Mouse (Mus musculus): ENCODE measurements around the gene Mlana. TPM values are rescaled to one million over a fixed set of nuclear protein-coding genes. Genes with fewer than 3 reads are reported as not detected.
A peak's percentile ranks its signal among the peaks of the same experiment; 100 is the strongest.

Mlana gene
- polyA plus RNA-seq, 1 experiment from 2014 or later: 1.1 TPM

DNA sequence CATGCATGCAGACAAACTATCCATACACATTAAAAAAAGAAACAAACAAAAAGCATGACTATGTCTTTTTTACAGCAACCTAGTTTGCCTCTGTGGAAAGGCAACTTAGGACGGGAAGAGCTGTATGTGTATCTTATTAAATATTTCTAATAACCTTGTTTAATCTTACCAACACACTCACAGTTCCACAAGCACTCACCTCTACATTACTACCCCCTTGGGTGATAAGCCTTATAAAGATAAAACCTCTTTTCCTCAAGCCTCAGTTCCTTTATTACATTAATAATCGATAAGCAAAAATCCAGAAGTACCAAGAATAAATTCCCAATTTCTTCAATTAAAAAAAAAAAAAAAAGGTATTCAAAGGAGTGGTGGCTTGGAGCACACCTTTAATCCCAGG, 40.1 kb upstream of the Mlana start:
- no peak overlapping the region for H3K4me3 ChIP-seq (ENCODE audit: low read depth, low read length)
- H3K4me2 ChIP-seq (ENCODE audit: low read depth, low read length): no peak overlapping the region
- 85% methylated on average over 2 of the region's 2 CpGs for WGBS
- no peak for ATAC-seq (replicated peaks; ENCODE audit: insufficient number of reproducible peaks, low FRiP score, low TSS enrichment, low read depth)
- H3K27me3 ChIP-seq (ENCODE audit: control insufficient read depth, insufficient read depth, low read length): no peaks in the 10 kb centered on the region
- H3K27ac ChIP-seq (replicated peaks; ENCODE audit: low read depth, low read length): no peak overlapping the region
- H3K9ac ChIP-seq (replicated peaks; ENCODE audit: low read length): no peak overlapping the region
- no peaks in the 10 kb centered on the region for H3K36me3 ChIP-seq (replicated peaks; ENCODE audit: control insufficient read depth, insufficient read depth, low read depth, low read length)
- H3K4me1 ChIP-seq (ENCODE audit: control insufficient read depth, insufficient read depth, low read length): no peaks in the 10 kb centered on the region
- DNase-seq (ENCODE audit: low spot score): no peak
- H3K9me3 ChIP-seq (replicated peaks; ENCODE audit: control insufficient read depth, low read length): no peaks in the 10 kb centered on the region

DNA sequence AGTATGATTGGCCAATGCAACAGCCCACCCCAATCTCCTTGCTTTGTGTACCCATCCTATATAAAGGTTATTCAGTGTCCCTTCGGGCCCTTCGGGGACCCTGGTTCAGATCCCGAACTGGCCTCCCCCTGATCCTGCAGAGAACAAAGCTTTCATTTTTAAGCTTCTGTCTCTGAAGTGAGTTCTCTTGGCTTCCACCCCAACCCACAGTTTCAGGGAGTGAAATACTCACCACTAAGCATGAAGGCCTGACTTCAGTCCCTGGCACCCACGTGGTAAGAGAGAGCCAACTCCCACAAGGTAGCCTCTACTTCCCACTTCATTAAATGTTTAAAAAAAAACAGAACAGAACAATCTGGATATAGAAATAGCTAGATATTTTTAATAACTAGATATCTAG, 38.8 kb upstream of the Mlana start:
- no peak overlapping the region for H3K9ac ChIP-seq (replicated peaks; ENCODE audit: low read length)
- H3K27me3 ChIP-seq (ENCODE audit: control insufficient read depth, insufficient read depth, low read length): no peaks in the 10 kb centered on the region
- no peak overlapping the region for H3K27ac ChIP-seq (replicated peaks; ENCODE audit: low read depth, low read length)
- ATAC-seq (replicated peaks; ENCODE audit: insufficient number of reproducible peaks, low FRiP score, low TSS enrichment, low read depth): no peak
- H3K4me2 ChIP-seq (ENCODE audit: low read depth, low read length): no peak overlapping the region
- H3K36me3 ChIP-seq (replicated peaks; ENCODE audit: control insufficient read depth, insufficient read depth, low read depth, low read length): no peaks in the 10 kb centered on the region
- H3K4me1 ChIP-seq (ENCODE audit: control insufficient read depth, insufficient read depth, low read length): no peaks in the 10 kb centered on the region
- H3K4me3 ChIP-seq (ENCODE audit: low read depth, low read length): no peak overlapping the region
- 89% methylated on average over 4 of the region's 4 CpGs for WGBS
- no peaks in the 10 kb centered on the region for H3K9me3 ChIP-seq (replicated peaks; ENCODE audit: control insufficient read depth, low read length)
- DNase-seq (ENCODE audit: low spot score): no peak

DNA sequence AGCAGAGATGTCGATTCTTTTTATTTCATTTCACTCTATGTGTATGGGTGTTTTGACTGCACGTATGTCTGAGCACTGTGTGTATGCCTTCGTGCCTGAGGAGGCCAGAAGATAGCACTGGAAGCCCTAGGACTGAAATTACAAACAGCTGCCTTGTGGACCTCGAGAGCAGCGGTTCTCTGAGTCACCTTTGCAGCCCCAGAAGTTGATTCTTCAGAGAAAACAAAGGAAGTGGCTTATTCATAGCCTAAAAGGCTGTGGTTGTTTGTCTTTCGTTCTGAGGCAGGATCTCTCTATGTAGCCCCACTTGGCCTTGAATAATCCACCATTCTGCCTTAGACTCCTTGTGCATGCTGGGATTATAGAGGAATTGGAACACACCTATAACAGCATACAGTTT, 37.9 kb upstream of the Mlana start:
- H3K27me3 ChIP-seq (ENCODE audit: control insufficient read depth, insufficient read depth, low read length): no peaks in the 10 kb centered on the region
- 39% methylated on average over 6 of the region's 6 CpGs for WGBS
- H3K27ac ChIP-seq (replicated peaks; ENCODE audit: low read depth, low read length): no peak overlapping the region
- no peaks in the 10 kb centered on the region for H3K36me3 ChIP-seq (replicated peaks; ENCODE audit: control insufficient read depth, insufficient read depth, low read depth, low read length)
- no peaks in the 10 kb centered on the region for H3K4me1 ChIP-seq (ENCODE audit: control insufficient read depth, insufficient read depth, low read length)
- no peaks in the 10 kb centered on the region for H3K9me3 ChIP-seq (replicated peaks; ENCODE audit: control insufficient read depth, low read length)
- no peak overlapping the region for H3K4me2 ChIP-seq (ENCODE audit: low read depth, low read length)
- ATAC-seq (replicated peaks; ENCODE audit: insufficient number of reproducible peaks, low FRiP score, low TSS enrichment, low read depth) (no peak), DNase-seq (ENCODE audit: low spot score) (no peak)
- no peak overlapping the region for H3K9ac ChIP-seq (replicated peaks; ENCODE audit: low read length)
- H3K4me3 ChIP-seq (ENCODE audit: low read depth, low read length): no peak overlapping the region

DNA sequence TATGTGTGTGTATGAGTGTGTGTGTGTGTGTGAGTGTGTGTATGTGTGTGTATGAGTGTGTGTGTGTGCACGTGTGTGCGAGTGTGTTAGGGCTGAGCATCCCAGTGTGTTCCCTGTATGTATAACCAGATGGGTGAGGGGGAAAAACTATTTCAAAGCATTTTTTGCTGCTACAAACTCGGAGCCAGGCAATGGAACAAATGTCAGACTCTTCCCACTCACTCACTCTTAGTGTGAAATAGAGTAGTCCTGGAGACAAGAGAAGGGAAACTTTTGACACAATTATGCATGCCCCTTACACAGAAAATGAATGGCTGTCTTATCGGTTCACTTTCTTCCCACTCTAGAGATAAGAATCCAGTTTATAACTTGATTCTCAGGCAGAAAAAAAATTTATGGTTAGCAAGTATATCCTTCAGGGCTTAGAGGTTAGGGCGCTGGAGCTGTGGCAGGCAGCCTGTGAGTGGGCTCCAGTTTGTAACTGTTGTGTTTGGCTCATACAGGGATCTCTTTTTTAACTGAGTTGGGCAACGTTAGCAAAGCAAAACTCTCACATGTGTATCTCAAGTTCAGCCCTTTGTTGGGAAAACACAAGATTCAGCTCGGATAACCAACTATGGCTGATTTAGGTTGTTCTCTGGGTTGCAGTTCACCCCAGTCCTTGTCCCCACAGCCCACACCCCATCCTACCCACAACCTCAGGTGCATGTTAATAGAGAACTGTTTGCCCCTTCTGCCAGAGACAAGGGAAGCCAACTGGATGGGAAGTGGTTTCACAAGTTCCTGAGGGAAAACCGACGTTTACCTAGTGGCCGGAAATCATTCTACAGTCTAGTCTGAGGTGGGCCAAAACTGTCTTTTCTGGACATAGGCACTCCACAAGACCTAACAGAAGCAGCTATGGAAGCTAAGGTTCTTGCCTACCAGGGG, 36.5 kb upstream of the Mlana start:
- H3K4me1 ChIP-seq (ENCODE audit: control insufficient read depth, insufficient read depth, low read length): no peaks in the 10 kb centered on the region
- H3K27ac ChIP-seq (replicated peaks; ENCODE audit: low read depth, low read length): no peak overlapping the region
- no peak overlapping the region for H3K4me3 ChIP-seq (ENCODE audit: low read depth, low read length)
- ATAC-seq (replicated peaks; ENCODE audit: insufficient number of reproducible peaks, low FRiP score, low TSS enrichment, low read depth): no peak
- H3K9ac ChIP-seq (replicated peaks; ENCODE audit: low read length): no peak overlapping the region
- WGBS: 85% methylated on average over 10 of the region's 10 CpGs
- no peaks in the 10 kb centered on the region for H3K36me3 ChIP-seq (replicated peaks; ENCODE audit: control insufficient read depth, insufficient read depth, low read depth, low read length)
- no peak for DNase-seq (ENCODE audit: low spot score)
- H3K4me2 ChIP-seq (ENCODE audit: low read depth, low read length): no peak overlapping the region
- H3K27me3 ChIP-seq (ENCODE audit: control insufficient read depth, insufficient read depth, low read length): no peaks in the 10 kb centered on the region
- H3K9me3 ChIP-seq (replicated peaks; ENCODE audit: control insufficient read depth, low read length): no peaks in the 10 kb centered on the region

DNA sequence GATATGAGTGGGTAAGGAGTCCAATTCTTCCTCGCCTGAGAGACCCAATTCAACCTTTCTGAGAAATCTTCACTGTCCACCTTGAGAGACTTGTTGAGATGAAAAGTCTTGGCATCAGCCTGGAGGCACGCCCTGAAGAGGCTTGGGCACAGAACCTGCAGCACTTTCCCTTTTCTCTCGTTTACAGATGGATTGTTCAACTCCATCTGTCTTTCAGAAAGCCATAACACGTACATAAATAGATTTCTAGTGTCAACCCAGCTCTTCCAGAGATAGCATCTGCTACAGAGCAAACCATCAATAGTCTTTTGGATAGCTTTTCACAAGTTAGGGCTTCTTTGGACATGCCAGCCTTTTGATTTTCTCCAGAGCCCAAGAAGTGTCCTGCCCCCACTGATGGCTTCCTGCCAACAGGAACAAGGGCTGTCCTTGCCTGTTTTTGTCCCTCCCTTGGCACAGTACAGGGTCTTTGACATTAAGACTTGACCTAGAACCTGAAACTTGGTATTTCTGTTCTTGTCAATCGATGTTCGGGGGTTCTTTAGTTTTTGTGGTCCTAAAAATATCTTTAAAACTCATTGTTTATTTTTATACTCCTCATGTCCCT, 35.5 kb upstream of the Mlana start:
- Histone ChIP-seq H3K4me1 (ENCODE audit: control insufficient read depth, insufficient read depth, low read length) (no peaks in the 10 kb centered on the region), H3K27me3 (ENCODE audit: control insufficient read depth, insufficient read depth, low read length) (no peaks in the 10 kb centered on the region), H3K4me2 (ENCODE audit: low read depth, low read length) (no peak overlapping the region), H3K36me3 (replicated peaks; ENCODE audit: control insufficient read depth, insufficient read depth, low read depth, low read length) (no peaks in the 10 kb centered on the region), H3K4me3 (ENCODE audit: low read depth, low read length) (no peak overlapping the region), H3K9ac (replicated peaks; ENCODE audit: low read length) (no peak overlapping the region), H3K27ac (replicated peaks; ENCODE audit: low read depth, low read length) (no peak overlapping the region), H3K9me3 (replicated peaks; ENCODE audit: control insufficient read depth, low read length) (no peaks in the 10 kb centered on the region)
- ATAC-seq (replicated peaks; ENCODE audit: insufficient number of reproducible peaks, low FRiP score, low TSS enrichment, low read depth): no peak
- no peak for DNase-seq (ENCODE audit: low spot score)
- 78% methylated on average over 6 of the region's 6 CpGs for WGBS

DNA sequence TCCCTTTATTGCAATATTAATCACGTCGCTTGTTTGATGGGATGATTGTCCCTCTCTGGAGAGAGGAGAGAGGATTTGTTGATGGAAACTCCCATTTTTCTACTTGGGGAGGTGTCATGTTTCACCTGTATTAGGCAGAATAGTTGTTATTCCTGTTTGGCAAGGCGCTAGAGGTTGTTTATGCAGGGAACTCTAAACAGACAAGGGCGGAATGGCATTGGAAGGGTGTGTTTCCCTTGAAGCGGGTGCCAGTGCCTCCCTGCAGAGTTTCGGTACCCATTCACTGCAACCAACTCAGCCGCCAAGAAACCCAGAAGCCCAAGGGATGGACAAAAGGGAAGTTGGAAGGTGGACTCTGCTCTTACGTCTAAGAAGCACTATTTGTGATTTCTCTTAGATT, 33.8 kb upstream of the Mlana start:
- ATAC-seq (replicated peaks; ENCODE audit: insufficient number of reproducible peaks, low FRiP score, low TSS enrichment, low read depth) (no peak), DNase-seq (ENCODE audit: low spot score) (peak; percentile 25)
- no peak overlapping the region for H3K9ac ChIP-seq (replicated peaks; ENCODE audit: low read length)
- H3K4me2 ChIP-seq (ENCODE audit: low read depth, low read length): no peak overlapping the region
- 61% methylated on average over 8 of the region's 8 CpGs for WGBS
- no peak overlapping the region for H3K27ac ChIP-seq (replicated peaks; ENCODE audit: low read depth, low read length)
- H3K9me3 ChIP-seq (replicated peaks; ENCODE audit: control insufficient read depth, low read length): no peaks in the 10 kb centered on the region
- H3K4me1 ChIP-seq (ENCODE audit: control insufficient read depth, insufficient read depth, low read length): no peaks in the 10 kb centered on the region
- no peak overlapping the region for H3K4me3 ChIP-seq (ENCODE audit: low read depth, low read length)
- no peaks in the 10 kb centered on the region for H3K36me3 ChIP-seq (replicated peaks; ENCODE audit: control insufficient read depth, insufficient read depth, low read depth, low read length)
- no peaks in the 10 kb centered on the region for H3K27me3 ChIP-seq (ENCODE audit: control insufficient read depth, insufficient read depth, low read length)

DNA sequence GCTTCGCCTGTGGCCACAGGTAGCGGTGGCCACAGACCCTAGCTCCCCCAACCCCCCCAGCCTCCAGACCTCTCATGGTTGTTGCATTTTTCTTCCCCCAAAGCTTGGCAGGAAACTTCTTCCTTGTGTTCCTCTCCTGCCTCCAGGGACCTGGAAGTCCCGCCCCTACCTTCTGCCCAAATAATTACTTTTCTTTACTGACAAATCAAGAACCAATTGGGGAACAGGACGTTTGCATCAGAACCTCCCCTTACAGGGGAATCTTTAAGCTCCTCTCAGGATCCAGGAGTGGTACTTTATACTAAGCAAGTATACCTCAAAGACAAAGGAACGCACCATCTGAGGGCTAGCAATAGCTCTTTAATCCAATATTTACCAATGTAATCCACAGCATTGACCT, 32.7 kb upstream of the Mlana start:
- no peak overlapping the region for H3K27ac ChIP-seq (replicated peaks; ENCODE audit: low read depth, low read length)
- H3K36me3 ChIP-seq (replicated peaks; ENCODE audit: control insufficient read depth, insufficient read depth, low read depth, low read length): no peaks in the 10 kb centered on the region
- no peak overlapping the region for H3K4me3 ChIP-seq (ENCODE audit: low read depth, low read length)
- ATAC-seq (replicated peaks; ENCODE audit: insufficient number of reproducible peaks, low FRiP score, low TSS enrichment, low read depth) (no peak), DNase-seq (ENCODE audit: low spot score) (no peak)
- WGBS: 80% methylated on average over 5 of the region's 5 CpGs
- H3K27me3 ChIP-seq (ENCODE audit: control insufficient read depth, insufficient read depth, low read length): no peaks in the 10 kb centered on the region
- no peaks in the 10 kb centered on the region for H3K9me3 ChIP-seq (replicated peaks; ENCODE audit: control insufficient read depth, low read length)
- H3K4me2 ChIP-seq (ENCODE audit: low read depth, low read length): no peak overlapping the region
- H3K4me1 ChIP-seq (ENCODE audit: control insufficient read depth, insufficient read depth, low read length): no peaks in the 10 kb centered on the region
- no peak overlapping the region for H3K9ac ChIP-seq (replicated peaks; ENCODE audit: low read length)

DNA sequence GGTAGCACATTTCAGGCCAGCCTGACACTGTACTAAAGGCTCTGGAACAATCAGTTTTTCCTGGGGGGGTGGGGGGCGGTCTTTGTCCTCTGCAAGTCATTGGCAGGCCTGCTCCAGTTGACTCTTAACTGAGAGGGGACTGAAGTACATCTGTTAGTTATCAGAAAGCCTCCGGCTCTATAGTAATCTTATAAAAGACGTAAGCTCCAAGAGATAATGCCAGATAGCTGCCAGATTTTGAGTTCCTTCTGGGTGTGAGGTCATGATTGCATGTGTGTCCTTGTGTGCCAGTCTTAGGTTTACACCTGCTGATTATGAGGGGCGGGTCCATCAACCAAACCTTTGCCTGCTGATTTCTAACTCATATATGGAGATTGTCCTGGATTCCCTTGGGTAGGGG, 31.5 kb upstream of the Mlana start:
- Histone ChIP-seq H3K36me3 (replicated peaks; ENCODE audit: control insufficient read depth, insufficient read depth, low read depth, low read length) (no peaks in the 10 kb centered on the region), H3K4me2 (ENCODE audit: low read depth, low read length) (no peak overlapping the region), H3K27ac (replicated peaks; ENCODE audit: low read depth, low read length) (no peak overlapping the region), H3K4me1 (ENCODE audit: control insufficient read depth, insufficient read depth, low read length) (no peaks in the 10 kb centered on the region), H3K27me3 (ENCODE audit: control insufficient read depth, insufficient read depth, low read length) (no peaks in the 10 kb centered on the region), H3K4me3 (ENCODE audit: low read depth, low read length) (no peak overlapping the region), H3K9ac (replicated peaks; ENCODE audit: low read length) (no peak overlapping the region), H3K9me3 (replicated peaks; ENCODE audit: control insufficient read depth, low read length) (no peaks in the 10 kb centered on the region)
- no peak for ATAC-seq (replicated peaks; ENCODE audit: insufficient number of reproducible peaks, low FRiP score, low TSS enrichment, low read depth)
- no peak for DNase-seq (ENCODE audit: low spot score)
- WGBS: 62% methylated on average over 4 of the region's 4 CpGs

Data from embryonic facial prominence, embryonic 11.5 days (tissue).